Mouse (Mus musculus) adrenal gland, adult 8-10 months (tissue): Measurements from ENCODE around the gene Dalrd3. TPM values are rescaled to one million over a fixed set of nuclear protein-coding genes. Genes with fewer than 3 reads are reported as not detected.

Experiments
- microRNA-seq, 2 experiments: library from miRNA; unstranded; fragments of <30 nt; microRNA quantifications; one replicate each; pipeline ENCODE4 v1.2.0; 2022
- total RNA-seq, 4 experiments: library from RNA; stranded (reverse); gene quantifications; 2 replicates each; pipeline ENCODE4 v1.2.4; 2022

Gene Dalrd3
- total RNA-seq, 4 experiments from 2014 or later: 72.5 to 99.3 (median 83.0) TPM

Small RNAs within 50 kb of the gene (microRNA-seq; reads per million reads assigned to microRNA genes)
- gene Gm24083 (0 reads per million in 2 experiments), gene Mir191 (0 reads per million in 2 experiments), gene Mir425 (717 to 911 reads per million in 2 experiments)

Other genes starting within 250 kb of the Dalrd3 start
- gene Gpx1, start 231.0 kb upstream of the Dalrd3 start, total RNA-seq: 100 to 1,000 TPM; 524 to 812 (median 629) TPM
- 100 to 1,000 TPM; 124 to 152 (median 132) TPM for gene Usp4, start 222.0 kb upstream of the Dalrd3 start, total RNA-seq
- 1 to 10 TPM in 3 of 4 experiments, under 1 TPM in 1; 0.96 to 1.6 (median 1.3) TPM for gene 1700102P08Rik, start 177.1 kb upstream of the Dalrd3 start, total RNA-seq
- under 1 TPM in 1 of 4 experiments, not detected in 3; 0.10 TPM for gene Ccdc36, start 141.4 kb upstream of the Dalrd3 start, total RNA-seq
- gene BC048562, start 133.4 kb upstream of the Dalrd3 start, total RNA-seq: not detected
- gene Ccdc71, start 109.4 kb upstream of the Dalrd3 start, total RNA-seq: 10 to 100 TPM; 46.6 to 56.5 (median 52.7) TPM
- 10 to 100 TPM; 19.7 to 48.3 (median 33.1) TPM for gene Klhdc8b, start 108.3 kb upstream of the Dalrd3 start, total RNA-seq
- 100 to 1,000 TPM; 117 to 175 (median 152) TPM for gene Lamb2, start 90.2 kb upstream of the Dalrd3 start, total RNA-seq
- 100 to 1,000 TPM; 239 to 312 (median 257) TPM for gene Usp19, start 79.3 kb upstream of the Dalrd3 start, total RNA-seq
- gene Qars, start 62.2 kb upstream of the Dalrd3 start, total RNA-seq: 100 to 1,000 TPM; 181 to 239 (median 220) TPM
- gene Qrich1, start 53.1 kb upstream of the Dalrd3 start, total RNA-seq: 100 to 1,000 TPM; 131 to 151 (median 139) TPM
- 10 to 100 TPM; 59.9 to 88.8 (median 73.5) TPM for gene Impdh2, start 9.6 kb upstream of the Dalrd3 start, total RNA-seq
- 10 to 100 TPM; 60.1 to 76.1 (median 70.8) TPM for gene Ndufaf3, start 2.5 kb upstream of the Dalrd3 start, total RNA-seq
- gene Wdr6, start 8.9 kb downstream of the Dalrd3 start, total RNA-seq: 100 to 1,000 TPM; 115 to 182 (median 165) TPM
- 10 to 100 TPM in 3 of 4 experiments, 1 to 10 TPM in 1; 7.4 to 14.7 (median 11.6) TPM for gene P4htm, start 27.8 kb downstream of the Dalrd3 start, total RNA-seq
- gene Arih2, start 79.5 kb downstream of the Dalrd3 start, total RNA-seq: 10 to 100 TPM; 53.4 to 73.7 (median 61.0) TPM
- gene Slc25a20, start 92.2 kb downstream of the Dalrd3 start, total RNA-seq: 100 to 1,000 TPM in 1 of 4 experiments, 10 to 100 TPM in 3; 71.4 to 108 (median 90.9) TPM
- gene Prkar2a, start 119.4 kb downstream of the Dalrd3 start, total RNA-seq: 10 to 100 TPM; 29.9 to 45.0 (median 33.7) TPM
- 100 to 1,000 TPM in 3 of 4 experiments, 10 to 100 TPM in 1; 93.0 to 156 (median 128) TPM for gene Ip6k2, start 213.9 kb downstream of the Dalrd3 start, total RNA-seq
- gene Nckipsd, start 238.5 kb downstream of the Dalrd3 start, total RNA-seq: 10 to 100 TPM; 11.1 to 19.0 (median 17.0) TPM